Mouse (Mus musculus) midbrain, embryonic 10.5 days (tissue): ENCODE results near the gene Chsy1. TPM values are rescaled to one million over a fixed set of nuclear protein-coding genes. Genes with fewer than 3 reads are reported as not detected.

Source experiments
- DNase-seq: peaks from one replicate; pipeline ENCODE4 v3.0.0-alpha.2; 2017; ENCODE audit warnings: low spot score
- H3K27ac ChIP-seq: fragments of 300-500 bp; sonication (generic); replicated peaks from 2 replicates; pipeline ENCODE4 v1.5.1; 2016; ENCODE audit warnings: mild to moderate bottlenecking
- H3K27me3 ChIP-seq: fragments of 300-500 bp; sonication (generic); 2 replicates; pipeline ENCODE4 v1.6.1; 2016; ENCODE audit warnings: low read depth, mild to moderate bottlenecking; ENCODE audit not compliant: poor library complexity, severe bottlenecking
- H3K36me3 ChIP-seq: fragments of 300-500 bp; sonication (generic); 2 replicates; pipeline ENCODE4 v1.6.1; 2016; ENCODE audit warnings: mild to moderate bottlenecking, moderate library complexity
- H3K4me1 ChIP-seq: fragments of 300-500 bp; sonication (generic); 2 replicates; pipeline ENCODE4 v1.6.1; 2016
- H3K4me3 ChIP-seq: fragments of 300-500 bp; sonication (generic); 2 replicates; pipeline ENCODE4 v1.5.1; 2016; ENCODE audit warnings: mild to moderate bottlenecking, moderate library complexity
- H3K9me3 ChIP-seq: fragments of 300-500 bp; sonication (generic); replicated peaks from 2 replicates; pipeline ENCODE4 v1.6.1; 2016; ENCODE audit warnings: mild to moderate bottlenecking
- WGBS: fragments of 180-500 bp; shearing (Covaris S2); methylation state at CpG from one replicate; pipeline ENCODE4 v1.1.7; 2016; 5-methylcytosine and 5-hydroxymethylcytosine counted together
- polyA plus RNA-seq: library from polyadenylated mRNA; unstranded; fragments of >200 nt; fragmentation: Nextera tagmentation; extraction: Ambion mirVana; gene quantifications from 2 replicates; pipeline ENCODE4 v1.2.1, GENCODE M21; 2016

Chsy1 gene
- polyA plus RNA-seq, 1 experiment from 2014 or later = 12.0 TPM

GRCm38 (mm10) chr7:66149506-66149905, 40.2 kb downstream of the Chsy1 start:
- Histone ChIP-seq H3K4me3 (no peak overlapping the region), H3K9me3 (no peaks in the 10 kb centered on the region), H3K4me1 (no peaks in the 10 kb centered on the region), H3K27ac (no peak overlapping the region), H3K27me3 (no peaks in the 10 kb centered on the region), H3K36me3 (peaks cover 38% of the 10 kb centered on the region)
- WGBS = 95% methylated on average over 8 of the region's 8 CpGs
- DNase-seq = no peak

- Histone ChIP-seq H3K36me3 (peaks cover 37% of the 10 kb centered on the region), H3K9me3 (no peaks in the 10 kb centered on the region), H3K4me3 (no peak overlapping the region), H3K27me3 (no peaks in the 10 kb centered on the region), H3K4me1 (no peaks in the 10 kb centered on the region), H3K27ac (no peak overlapping the region)
- WGBS = 94% methylated on average over 3 of the region's 3 CpGs
- DNase-seq = no peak
Observed at GRCm38 (mm10) chr7:66150411-66150810, 41.1 kb downstream of the Chsy1 start.

DNA sequence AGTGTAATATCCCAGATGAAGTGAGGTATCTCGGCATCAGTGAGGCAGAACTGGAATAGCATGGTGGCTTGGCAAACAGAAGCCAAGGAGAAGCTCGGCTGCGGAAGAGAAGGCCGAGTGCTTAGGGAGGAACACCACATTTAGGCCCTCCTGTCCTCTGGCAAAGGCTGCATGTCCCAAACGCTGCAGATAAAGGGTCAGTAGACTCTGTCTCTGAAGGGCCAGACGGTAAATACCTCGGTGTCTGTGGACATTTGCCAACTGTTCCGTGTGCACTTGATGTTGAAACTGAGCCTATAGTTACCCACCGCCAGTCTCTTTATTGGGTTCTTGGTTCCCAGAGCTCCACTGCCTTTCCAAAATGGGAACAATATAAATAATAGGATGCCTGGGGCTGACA, 48.1 kb downstream of the Chsy1 start:
- H3K36me3 ChIP-seq = peaks cover 26% of the 10 kb centered on the region
- H3K27ac ChIP-seq = no peak overlapping the region
- no peak overlapping the region for H3K4me3 ChIP-seq
- no peaks in the 10 kb centered on the region for H3K27me3 ChIP-seq
- WGBS = 91% methylated on average over 9 of the region's 9 CpGs
- no peak for DNase-seq
- no peaks in the 10 kb centered on the region for H3K9me3 ChIP-seq
- H3K4me1 ChIP-seq = peaks cover 3% of the 10 kb centered on the region; the same call in 1 of the 2 replicates

GRCm38 (mm10) chr7:66157861-66158415, 48.6 kb downstream of the Chsy1 start:
- no peaks in the 10 kb centered on the region for H3K9me3 ChIP-seq
- no peaks in the 10 kb centered on the region for H3K27me3 ChIP-seq
- no peak for DNase-seq
- H3K4me3 ChIP-seq = no peak overlapping the region
- H3K4me1 ChIP-seq = peaks cover 5% of the 10 kb centered on the region; the same call in 1 of the 2 replicates
- no peak overlapping the region for H3K27ac ChIP-seq
- WGBS = 92% methylated on average over 4 of the region's 4 CpGs
- H3K36me3 ChIP-seq = peaks cover 26% of the 10 kb centered on the region

DNA sequence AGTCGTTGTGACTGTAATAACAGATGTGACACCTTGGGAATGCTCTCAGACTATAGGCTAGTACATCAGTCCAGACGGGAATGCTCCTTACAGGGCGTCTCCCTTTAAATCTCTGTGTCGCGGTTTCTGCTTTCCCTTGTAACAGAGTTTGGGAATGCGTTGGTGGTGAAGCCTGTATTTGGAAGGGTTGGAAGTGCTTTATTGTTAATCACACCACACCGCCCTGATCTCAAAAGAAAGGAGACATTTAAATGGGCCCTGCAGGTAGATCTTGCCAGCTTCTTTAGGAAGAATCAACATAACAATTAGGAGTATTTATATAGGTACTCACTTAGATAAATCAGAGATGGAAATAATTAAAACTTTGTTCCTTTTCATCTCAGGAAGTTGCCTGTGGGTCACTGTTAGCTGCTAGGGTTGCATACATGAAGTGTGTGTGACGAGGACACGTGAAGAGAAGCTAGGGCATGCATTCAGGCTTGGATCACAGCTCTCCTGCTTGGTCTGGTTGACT, 49.4 kb downstream of the Chsy1 start:
- Histone ChIP-seq H3K27me3 (no peaks in the 10 kb centered on the region), H3K27ac (no peak overlapping the region), H3K4me1 (peaks cover 5% of the 10 kb centered on the region; the same call in 1 of the 2 replicates), H3K36me3 (peaks cover 27% of the 10 kb centered on the region), H3K4me3 (no peak overlapping the region), H3K9me3 (no peaks in the 10 kb centered on the region)
- no peak for DNase-seq
- WGBS = 74% methylated on average over 9 of the region's 9 CpGs

DNA sequence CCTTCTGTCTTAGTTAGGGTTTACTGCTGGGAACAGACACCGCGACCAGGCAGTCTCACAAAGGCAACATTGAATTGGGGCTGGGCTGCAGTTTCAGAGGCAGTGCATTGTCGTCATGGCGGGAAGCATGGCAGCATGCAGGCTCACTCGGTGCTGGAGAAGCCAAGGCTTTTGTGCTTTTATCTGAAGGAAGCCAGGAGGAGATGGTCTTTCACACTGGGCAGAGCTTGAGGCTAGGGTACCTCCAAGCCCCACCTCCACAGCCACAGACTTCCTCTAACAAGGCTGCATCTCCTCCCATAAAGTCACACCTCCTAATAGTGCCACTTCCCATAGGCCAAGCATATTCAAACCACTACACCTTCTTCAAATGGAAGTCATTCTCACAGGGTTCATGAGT, 50.6 kb downstream of the Chsy1 start:
- 58% methylated on average over 5 of the region's 5 CpGs for WGBS
- H3K27ac ChIP-seq = no peak overlapping the region

GRCm38 (mm10) chr7:66161836-66162235, 52.5 kb downstream of the Chsy1 start:
- no peaks in the 10 kb centered on the region for H3K9me3 ChIP-seq
- no peak for DNase-seq
- H3K27ac ChIP-seq = no peak overlapping the region
- peaks cover 10% of the 10 kb centered on the region; the same call in 1 of the 2 replicates for H3K4me1 ChIP-seq
- H3K4me3 ChIP-seq = no peak overlapping the region
- peaks cover 16% of the 10 kb centered on the region for H3K36me3 ChIP-seq
- H3K27me3 ChIP-seq = no peaks in the 10 kb centered on the region
- WGBS = 91% methylated on average over 6 of the region's 6 CpGs

More for the DNA sequence above, 50.6 kb downstream of the Chsy1 start:
- H3K36me3 ChIP-seq = peaks cover 21% of the 10 kb centered on the region
- peaks cover 10% of the 10 kb centered on the region; the same call in 1 of the 2 replicates for H3K4me1 ChIP-seq
- H3K4me3 ChIP-seq = no peak overlapping the region
- DNase-seq = no peak
- no peaks in the 10 kb centered on the region for H3K27me3 ChIP-seq
- H3K9me3 ChIP-seq = no peaks in the 10 kb centered on the region

DNA sequence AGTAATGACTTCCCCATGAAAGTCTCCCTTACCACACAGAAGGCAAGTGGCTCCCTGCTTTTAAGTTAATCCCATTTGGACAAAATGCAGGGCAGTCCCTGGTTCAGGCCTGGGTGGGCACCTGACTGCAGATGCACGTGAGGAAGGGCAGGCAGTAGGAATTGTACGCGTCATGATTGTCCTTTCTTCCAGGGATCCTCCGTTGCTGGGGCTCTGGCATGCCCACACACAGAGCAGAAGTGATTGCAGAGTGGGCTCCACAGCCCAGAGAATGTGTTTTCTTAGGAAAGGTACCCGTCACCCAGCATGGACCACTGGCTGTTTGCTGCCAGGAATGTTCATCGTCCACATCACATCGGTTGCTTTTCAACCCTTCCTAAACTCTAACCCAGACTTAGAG, 53.2 kb downstream of the Chsy1 start:
- no peak overlapping the region for H3K4me3 ChIP-seq
- H3K27me3 ChIP-seq = no peaks in the 10 kb centered on the region
- 89% methylated on average over 7 of the region's 7 CpGs for WGBS
- H3K36me3 ChIP-seq = peaks cover 16% of the 10 kb centered on the region
- no peak overlapping the region for H3K27ac ChIP-seq
- peaks cover 8% of the 10 kb centered on the region; the same call in 1 of the 2 replicates for H3K4me1 ChIP-seq
- no peaks in the 10 kb centered on the region for H3K9me3 ChIP-seq
- no peak for DNase-seq

DNA sequence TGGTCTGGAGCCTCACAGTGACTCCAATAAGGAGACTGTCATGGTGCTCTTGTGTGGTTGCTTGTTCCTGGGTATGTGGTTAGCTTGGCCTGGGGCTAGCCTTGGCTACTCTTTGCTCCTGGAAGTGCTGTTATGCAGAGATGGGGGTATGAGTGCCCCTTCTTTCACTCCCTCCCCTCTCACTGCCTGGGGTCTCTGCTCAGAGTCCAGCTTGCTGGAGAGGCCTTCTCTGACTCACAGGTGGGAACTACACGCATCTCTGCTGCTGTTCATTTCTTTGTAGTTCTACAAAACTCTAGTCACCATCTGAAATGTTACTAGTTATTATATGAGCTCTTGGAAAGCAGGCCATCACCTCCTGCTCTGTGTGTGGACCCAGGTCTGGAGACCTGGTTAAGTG, 53.7 kb downstream of the Chsy1 start:
- Histone ChIP-seq H3K27ac (no peak overlapping the region), H3K4me3 (no peak overlapping the region), H3K27me3 (no peaks in the 10 kb centered on the region), H3K36me3 (peaks cover 16% of the 10 kb centered on the region), H3K4me1 (peaks cover 8% of the 10 kb centered on the region; the same call in 1 of the 2 replicates), H3K9me3 (no peaks in the 10 kb centered on the region)
- 93% methylated on average over 1 of the region's 1 CpGs for WGBS
- DNase-seq = no peak

- H3K4me3 ChIP-seq = no peak overlapping the region
- H3K27ac ChIP-seq = 0 out of 2 replicates have a peak overlapping the region, but pooled peaks have one; percentile 13
- H3K9me3 ChIP-seq = no peaks in the 10 kb centered on the region
- no peak for DNase-seq
- WGBS = 89% methylated on average over 9 of the region's 9 CpGs
- peaks cover 8% of the 10 kb centered on the region; the same call in 1 of the 2 replicates for H3K4me1 ChIP-seq
- no peaks in the 10 kb centered on the region for H3K27me3 ChIP-seq
- H3K36me3 ChIP-seq = peaks cover 16% of the 10 kb centered on the region
Observed at GRCm38 (mm10) chr7:66164427-66165031, 55.2 kb downstream of the Chsy1 start.

DNA sequence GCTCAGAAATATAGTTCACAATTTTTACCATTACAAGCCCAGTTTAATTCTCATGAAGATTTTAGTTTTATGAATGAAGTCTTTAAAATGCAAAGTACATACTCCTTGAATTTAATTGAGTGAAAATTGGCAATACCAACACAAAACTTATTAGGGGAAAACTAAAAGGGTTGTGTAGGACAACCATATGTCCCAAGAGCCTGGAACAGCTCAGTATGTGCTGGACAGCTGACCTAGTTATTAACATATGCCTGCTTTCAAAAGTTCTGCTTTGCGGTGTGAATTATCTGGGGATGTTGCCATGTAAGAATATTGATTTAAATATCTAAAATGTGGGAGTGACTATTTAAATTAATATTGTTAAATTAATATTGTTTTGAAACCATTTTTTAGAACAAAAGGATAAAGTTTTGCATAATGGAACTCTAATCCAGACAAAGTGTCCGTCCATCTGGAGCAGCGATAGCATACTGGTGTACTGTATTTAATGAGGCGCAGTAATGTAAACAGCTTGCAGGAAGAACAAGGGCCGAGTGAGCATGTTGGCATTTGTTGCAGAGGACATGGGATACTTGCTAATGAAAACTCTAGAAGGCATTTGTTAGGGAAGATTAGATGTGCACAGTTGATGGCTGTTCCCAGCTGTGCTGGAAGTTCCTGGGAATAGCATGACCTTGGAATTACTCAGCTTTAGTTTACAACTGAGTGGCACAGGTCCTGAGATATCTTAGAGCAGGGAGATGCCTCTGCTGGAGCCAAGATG, 55.9 kb downstream of the Chsy1 start:
- H3K4me3 ChIP-seq = no peak overlapping the region
- H3K4me1 ChIP-seq = peaks cover 8% of the 10 kb centered on the region; the same call in 1 of the 2 replicates
- WGBS = 84% methylated on average over 5 of the region's 5 CpGs
- H3K27ac ChIP-seq = 0 out of 2 replicates have a peak overlapping the region, but pooled peaks have one; percentile 13
- DNase-seq = no peak
- H3K36me3 ChIP-seq = peaks cover 12% of the 10 kb centered on the region
- H3K9me3 ChIP-seq = no peaks in the 10 kb centered on the region
- H3K27me3 ChIP-seq = no peaks in the 10 kb centered on the region

- Histone ChIP-seq H3K9me3 (no peaks in the 10 kb centered on the region), H3K36me3 (peaks cover 37% of the 10 kb centered on the region), H3K27ac (no peak overlapping the region), H3K4me3 (no peak overlapping the region), H3K4me1 (peaks cover 5% of the 10 kb centered on the region; the same call in 1 of the 2 replicates), H3K27me3 (no peaks in the 10 kb centered on the region)
- DNase-seq = no peak
- WGBS = 95% methylated on average over 7 of the region's 7 CpGs
Observed at GRCm38 (mm10) chr7:66168877-66169276, 59.6 kb downstream of the Chsy1 start.
